Mouse (Mus musculus) myocyte (in vitro differentiated cells): ENCODE results near the gene Junb. TPM values are rescaled to one million over a fixed set of nuclear protein-coding genes. Genes with fewer than 3 reads are reported as not detected.

ENCODE experiments used
- H3K27me3 ChIP-seq: one replicate; pipeline ENCODE4 v1.6.1; 2011; ENCODE audit not compliant: control insufficient read depth, insufficient read depth, insufficient read length
- H3K36me3 ChIP-seq: one replicate; pipeline ENCODE4 v1.6.1; 2011; ENCODE audit not compliant: control insufficient read depth, insufficient read depth
- H3K4me2 ChIP-seq: one replicate; pipeline ENCODE4 v1.6.1; 2011; ENCODE audit warnings: low read depth, control low read depth
- H3K4me3 ChIP-seq: one replicate; pipeline ENCODE4 v1.5.1; 2011; ENCODE audit warnings: mild to moderate bottlenecking, control low read depth, moderate library complexity
- H3K79me2 ChIP-seq: one replicate; pipeline ENCODE4 v1.6.1; 2011; ENCODE audit not compliant: control insufficient read depth, insufficient read depth
- H3ac ChIP-seq: one replicate; pipeline ENCODE4 v1.6.1; 2011; ENCODE audit not compliant: control insufficient read depth, insufficient read length
- CEBPB ChIP-seq: IDR thresholded peaks from 2 replicates; pipeline ENCODE4 v1.6.1; 2011; ENCODE audit warnings: mild to moderate bottlenecking, moderate library complexity; ENCODE audit not compliant: poor library complexity, insufficient read depth, severe bottlenecking
- E2F4 ChIP-seq: IDR thresholded peaks from one replicate; pipeline ENCODE4 v1.6.1; 2011; ENCODE audit warnings: mild to moderate bottlenecking, control low read depth, moderate library complexity; ENCODE audit not compliant: insufficient read depth
- MAX ChIP-seq: IDR thresholded peaks from one replicate; pipeline ENCODE4 v1.6.1; 2011; ENCODE audit warnings: low read depth, mild to moderate bottlenecking, control low read depth
- MYOD1 ChIP-seq, 3 experiments: IDR thresholded peaks; one replicate each; pipeline ENCODE4 v1.6.1; 2011; ENCODE audit warnings: control low read depth in 2 of 3, low read depth in 2 of 3, mild to moderate bottlenecking in 2 of 3, moderate library complexity in 1 of 3; ENCODE audit not compliant: insufficient read length in 2 of 3, control insufficient read depth in 1 of 3
- MYOG ChIP-seq, 3 experiments: IDR thresholded peaks; one replicate each; pipeline ENCODE4 v1.6.1; 2011; ENCODE audit warnings: control low read depth in 2 of 3, low read depth in 2 of 3, mild to moderate bottlenecking in 2 of 3; ENCODE audit not compliant: insufficient read length in 2 of 3, control insufficient read depth in 1 of 3, insufficient read depth in 1 of 3
- POLR2A ChIP-seq: IDR thresholded peaks from one replicate; pipeline ENCODE4 v1.6.1; 2011; ENCODE audit warnings: low read depth, mild to moderate bottlenecking, control low read depth, moderate library complexity; ENCODE audit not compliant: insufficient read length
- POLR2AphosphoS2 ChIP-seq: IDR thresholded peaks from one replicate; pipeline ENCODE4 v1.6.1; 2011; ENCODE audit warnings: low read depth, control low read depth; ENCODE audit not compliant: insufficient read length
- REST ChIP-seq: IDR thresholded peaks from one replicate; pipeline ENCODE4 v1.6.1; 2011; ENCODE audit warnings: mild to moderate bottlenecking, control low read depth, moderate library complexity; ENCODE audit not compliant: insufficient read depth, insufficient read length
- SRF ChIP-seq: IDR thresholded peaks from one replicate; pipeline ENCODE4 v1.6.1; 2011; ENCODE audit warnings: low read depth; ENCODE audit not compliant: control insufficient read depth, insufficient read length
- TCF12 ChIP-seq: IDR thresholded peaks from one replicate; pipeline ENCODE4 v1.6.1; 2011; ENCODE audit warnings: mild to moderate bottlenecking, control low read depth; ENCODE audit not compliant: poor library complexity, insufficient read depth, severe bottlenecking
- TCF3 ChIP-seq: IDR thresholded peaks from one replicate; pipeline ENCODE4 v1.6.1; 2011; ENCODE audit warnings: low read depth, control low read depth; ENCODE audit not compliant: insufficient read length
- USF1 ChIP-seq: IDR thresholded peaks from one replicate; pipeline ENCODE4 v1.6.1; 2011; ENCODE audit warnings: low read depth, mild to moderate bottlenecking, control low read depth, moderate library complexity
- polyA plus RNA-seq: library from polyadenylated mRNA; unstranded; fragments of >200 nt; fragmentation: generic; extraction: Trizol; gene quantifications from one replicate; pipeline ENCODE4 v1.2.1, GENCODE M21; 2012; ENCODE audit warnings: missing spikeins

Gene Junb
- polyA plus RNA-seq, 1 experiment = 140 TPM

DNA sequence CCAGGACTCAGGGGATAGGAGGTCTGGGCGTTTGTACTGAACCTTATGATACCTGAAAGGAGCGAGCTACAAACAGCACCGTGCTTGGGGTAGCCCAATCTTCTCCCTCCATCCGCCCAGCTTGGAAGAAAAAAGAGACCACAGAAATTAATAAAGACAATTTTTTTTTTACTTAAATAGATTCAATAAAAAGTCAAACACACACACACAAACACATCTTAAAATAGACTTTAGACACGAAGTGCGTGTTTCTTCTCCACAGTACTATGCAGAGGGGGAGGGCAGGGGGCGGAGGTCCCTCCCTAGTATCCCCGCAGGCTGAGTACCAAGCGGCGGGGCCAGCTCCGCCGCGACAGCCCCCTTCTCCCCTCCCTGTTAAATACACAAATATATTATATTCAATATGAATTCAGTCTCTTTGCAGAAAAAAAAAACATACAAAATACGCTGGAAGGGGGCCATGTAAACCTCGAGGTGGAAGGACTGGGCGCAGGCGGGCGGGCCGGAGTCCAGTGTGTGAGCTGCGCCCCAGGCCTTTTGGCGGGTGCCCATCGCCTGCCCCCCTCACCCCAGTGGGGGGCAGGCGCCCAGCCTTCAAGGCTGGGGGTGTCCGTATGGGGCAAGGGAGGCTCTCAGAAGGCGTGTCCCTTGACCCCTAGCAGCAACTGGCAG lies 1.6 kb downstream of the Junb start:
- TF ChIP-seq POLR2AphosphoS2 (no peak), SRF (no peak), MYOG (IDR thresholded peaks at IDR 0.05; ENCODE audit: control insufficient read depth in 1 of 3, insufficient read depth in 1 of 3, insufficient read length in 2 of 3, low read depth in 2 of 3) (no peak)
- H3K4me2 ChIP-seq = peak overlapping the region; percentile 99

DNA sequence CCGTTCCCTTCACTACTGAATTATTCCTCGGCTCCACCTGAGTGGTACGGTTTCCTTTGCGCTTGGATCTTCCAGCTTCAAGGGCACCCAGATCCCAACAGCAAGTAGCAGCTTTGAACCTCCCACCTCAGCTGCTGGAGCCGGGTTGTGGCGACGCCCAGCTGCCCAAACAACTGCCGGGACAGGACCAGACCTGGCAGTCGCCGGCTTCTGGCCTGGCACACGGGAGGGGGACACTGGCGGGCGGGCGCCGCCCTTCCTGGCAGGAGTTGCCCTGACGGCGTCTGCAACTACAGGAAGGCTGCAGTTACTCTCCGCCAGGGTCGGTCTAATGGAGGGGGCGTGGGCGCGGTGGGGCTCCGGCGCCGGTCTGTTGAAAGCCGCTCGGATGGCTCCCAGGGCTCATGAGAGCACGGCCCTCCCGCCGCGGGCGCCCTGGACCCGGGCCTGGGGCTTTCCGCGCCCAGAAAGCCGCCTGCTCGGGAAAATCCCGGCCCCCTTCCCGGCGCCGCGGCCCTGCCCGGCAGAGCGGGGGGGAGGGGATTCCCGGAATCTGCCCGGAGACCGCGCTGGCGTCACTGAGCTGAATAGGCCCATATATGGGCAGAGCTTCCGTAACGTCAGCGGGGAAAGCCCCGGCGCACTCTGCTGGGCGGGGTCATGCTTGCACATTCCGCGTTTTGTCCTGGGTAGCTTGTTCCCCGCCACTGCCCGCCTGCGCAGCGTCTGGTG lies 2.3 kb downstream of the Junb start:
- Histone ChIP-seq H3K4me2 (peak overlapping the region; percentile 99), H3K79me2 (peaks cover 18% of the 10 kb centered on the region), H3K4me3 (peak overlapping the region; percentile 92), H3ac (peak overlapping the region; percentile 64), H3K36me3 (peaks cover 7% of the 10 kb centered on the region), H3K27me3 (no peaks in the 10 kb centered on the region)
- peak; percentile 17 to 87 (median 50) for TF ChIP-seq MYOG (IDR thresholded peaks at IDR 0.05; ENCODE audit: control insufficient read depth in 1 of 3, insufficient read depth in 1 of 3, insufficient read length in 2 of 3, low read depth in 2 of 3)
- TF ChIP-seq MAX = no peak
- no peak for TF ChIP-seq E2F4
- no peak for TF ChIP-seq USF1
- TF ChIP-seq POLR2A = peak; percentile 86
- TF ChIP-seq MYOD1 (IDR thresholded peaks at IDR 0.05; ENCODE audit: control insufficient read depth in 1 of 3, insufficient read length in 2 of 3, low read depth in 2 of 3) = peak in 1 of 3 experiments; percentile 33
- TF ChIP-seq POLR2AphosphoS2 = peak; percentile 97
- peak; percentile 8 for TF ChIP-seq TCF12
- TF ChIP-seq TCF3 = peak; percentile 13
- TF ChIP-seq CEBPB = no peak
- peak; percentile 100 for TF ChIP-seq SRF
- no peak for TF ChIP-seq REST

More for the DNA sequence above, 1.6 kb downstream of the Junb start:
- H3K36me3 ChIP-seq = peaks cover 7% of the 10 kb centered on the region
- H3K4me3 ChIP-seq = peak overlapping the region; percentile 92
- H3ac ChIP-seq = peak overlapping the region; percentile 64
- H3K79me2 ChIP-seq = peaks cover 18% of the 10 kb centered on the region
- no peaks in the 10 kb centered on the region for H3K27me3 ChIP-seq

DNA sequence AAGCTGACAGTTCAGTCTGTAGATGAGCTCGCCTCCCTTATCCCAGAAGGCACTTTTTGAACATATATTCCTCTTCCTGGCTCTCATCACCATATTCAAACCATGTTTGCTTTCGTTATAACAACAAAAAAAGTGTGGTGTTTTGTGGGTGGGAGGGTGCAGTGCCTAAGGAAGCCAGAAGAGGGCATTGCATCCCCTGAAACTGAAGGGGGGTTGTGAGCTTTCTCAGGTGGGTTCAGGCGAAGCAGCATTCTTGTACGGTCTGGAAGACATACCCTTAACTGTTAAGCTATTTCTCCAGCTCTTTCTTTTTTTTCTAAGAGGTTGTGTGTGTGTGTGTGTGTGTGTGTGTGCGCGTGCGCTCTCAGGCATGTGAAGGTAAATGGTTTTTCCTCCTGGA lies 3.1 kb downstream of the Junb start:
- H3K36me3 ChIP-seq = peaks cover 7% of the 10 kb centered on the region
- H3ac ChIP-seq = no peak overlapping the region
- H3K79me2 ChIP-seq = peaks cover 22% of the 10 kb centered on the region
- no peak for TF ChIP-seq REST
- TF ChIP-seq SRF = no peak
- peak; percentile 68 for TF ChIP-seq POLR2AphosphoS2
- peak overlapping the region; percentile 99 for H3K4me2 ChIP-seq
- H3K27me3 ChIP-seq = no peaks in the 10 kb centered on the region
- H3K4me3 ChIP-seq = peak overlapping the region; percentile 92

- Histone ChIP-seq H3K4me2 (peak overlapping the region; percentile 99), H3K27me3 (no peaks in the 10 kb centered on the region), H3ac (no peak overlapping the region), H3K36me3 (peaks cover 7% of the 10 kb centered on the region), H3K79me2 (peaks cover 30% of the 10 kb centered on the region), H3K4me3 (peak overlapping the region; percentile 92)
- no peak for TF ChIP-seq POLR2A
- TF ChIP-seq USF1 = no peak
- no peak for TF ChIP-seq CEBPB
- no peak for TF ChIP-seq MYOD1 (IDR thresholded peaks at IDR 0.05; ENCODE audit: control insufficient read depth in 1 of 3, insufficient read length in 2 of 3, low read depth in 2 of 3)
- no peak for TF ChIP-seq MAX
- TF ChIP-seq MYOG (IDR thresholded peaks at IDR 0.05; ENCODE audit: control insufficient read depth in 1 of 3, insufficient read depth in 1 of 3, insufficient read length in 2 of 3, low read depth in 2 of 3) = no peak
- TF ChIP-seq TCF12 = no peak
- no peak for TF ChIP-seq POLR2AphosphoS2
- TF ChIP-seq E2F4 = no peak
- no peak for TF ChIP-seq TCF3
- no peak for TF ChIP-seq REST
- no peak for TF ChIP-seq SRF
Measured at GRCm38 (mm10) chr8:84974543-84975142, 3.9 kb downstream of the Junb start.

DNA sequence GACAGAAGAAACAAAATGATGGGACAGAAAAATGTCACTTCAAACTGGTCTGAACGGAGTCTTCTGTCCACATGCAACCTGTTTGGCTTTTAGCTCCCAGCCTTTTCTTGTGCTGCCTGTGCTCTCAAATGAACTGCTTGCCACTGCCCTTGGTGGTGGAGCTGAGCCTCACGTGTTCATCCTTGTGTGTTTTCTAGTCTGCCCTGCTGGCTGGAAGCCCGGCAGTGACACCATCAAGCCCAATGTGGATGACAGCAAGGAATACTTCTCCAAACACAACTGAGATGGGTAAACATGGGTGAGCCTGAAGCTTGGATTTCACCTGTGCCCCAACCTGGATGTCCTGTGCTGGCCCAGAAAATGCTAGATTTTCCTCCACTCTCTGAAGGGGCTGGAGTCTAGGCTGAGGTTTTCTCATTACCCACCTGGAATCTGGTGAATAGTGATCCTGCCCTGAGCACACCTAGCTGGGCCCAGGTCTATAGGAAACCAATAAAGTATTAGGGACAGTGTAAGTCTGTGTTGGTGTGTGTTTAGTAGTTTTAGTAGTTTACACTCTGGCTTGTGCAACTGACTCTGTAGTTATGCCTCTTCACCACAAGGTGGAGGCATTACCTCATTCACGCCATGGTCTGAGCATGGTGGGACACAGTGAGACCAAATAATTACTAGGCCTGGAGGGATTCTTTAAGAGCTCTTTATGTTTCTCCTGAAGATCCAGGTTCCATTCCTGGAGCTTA lies 4.5 kb downstream of the Junb start:
- H3K27me3 ChIP-seq = no peaks in the 10 kb centered on the region
- no peak for TF ChIP-seq MYOG (IDR thresholded peaks at IDR 0.05; ENCODE audit: control insufficient read depth in 1 of 3, insufficient read depth in 1 of 3, insufficient read length in 2 of 3, low read depth in 2 of 3)
- peak; percentile 47 for TF ChIP-seq POLR2AphosphoS2
- no peak for TF ChIP-seq REST
- no peak for TF ChIP-seq TCF12
- no peak for TF ChIP-seq POLR2A
- TF ChIP-seq MYOD1 (IDR thresholded peaks at IDR 0.05; ENCODE audit: control insufficient read depth in 1 of 3, insufficient read length in 2 of 3, low read depth in 2 of 3) = no peak
- TF ChIP-seq TCF3 = no peak
- H3K36me3 ChIP-seq = peaks cover 7% of the 10 kb centered on the region
- H3K4me2 ChIP-seq = peak overlapping the region; percentile 99
- no peak overlapping the region for H3K4me3 ChIP-seq
- no peak overlapping the region for H3ac ChIP-seq
- peaks cover 32% of the 10 kb centered on the region for H3K79me2 ChIP-seq
